Mouse (Mus musculus) bone marrow, adult 2 months (tissue): ENCODE data around the gene Arrdc1. TPM values are rescaled to one million over a fixed set of nuclear protein-coding genes. Genes with fewer than 3 reads are reported as not detected.

Experiments
- H3K27ac ChIP-seq: fragments of 200-500 bp; 2 replicates; pipeline ENCODE4 v1.5.1; 2012; ENCODE audit warnings: low read depth, mild to moderate bottlenecking, control low read depth, inconsistent platforms, low read length; ENCODE audit not compliant: control insufficient read depth, poor library complexity, insufficient read depth
- H3K4me1 ChIP-seq: fragments of 200-500 bp; 2 replicates; pipeline ENCODE4 v1.6.1; 2011; ENCODE audit warnings: low read length; ENCODE audit not compliant: control insufficient read depth, insufficient read depth
- H3K4me3 ChIP-seq: fragments of 200-500 bp; replicated peaks from 2 replicates; pipeline ENCODE3; 2011; ENCODE audit warnings: mild to moderate bottlenecking, low read depth, low read length, control low read depth; ENCODE audit not compliant: control insufficient read depth
- CTCF ChIP-seq: fragments of 200-500 bp; IDR thresholded peaks from 2 replicates; pipeline ENCODE4 v1.5.1; 2011; ENCODE audit warnings: low read length, control low read depth; ENCODE audit not compliant: control insufficient read depth, insufficient read depth
- POLR2A ChIP-seq: fragments of 200-500 bp; IDR thresholded peaks from 2 replicates; pipeline ENCODE4 v1.6.1; 2011; ENCODE audit warnings: low read depth, mild to moderate bottlenecking, control low read depth, low read length, borderline replicate concordance; ENCODE audit not compliant: control insufficient read depth
- WGBS: fragments of 180-500 bp; shearing (Covaris S2); methylation state at CpG from one replicate; pipeline ENCODE4 v1.1.7; 2018; 5-methylcytosine and 5-hydroxymethylcytosine counted together
- polyA plus RNA-seq: library from polyadenylated mRNA; stranded (reverse); fragments of >200 nt; gene quantifications from 2 replicates; pipeline ENCODE4 v1.2.4, GENCODE M21; 2011; ENCODE audit warnings: low replicate concordance; ENCODE audit not compliant: missing spikeins, insufficient read depth, insufficient read length

The Arrdc1 gene
- polyA plus RNA-seq, 1 experiment = 140 TPM

DNA sequence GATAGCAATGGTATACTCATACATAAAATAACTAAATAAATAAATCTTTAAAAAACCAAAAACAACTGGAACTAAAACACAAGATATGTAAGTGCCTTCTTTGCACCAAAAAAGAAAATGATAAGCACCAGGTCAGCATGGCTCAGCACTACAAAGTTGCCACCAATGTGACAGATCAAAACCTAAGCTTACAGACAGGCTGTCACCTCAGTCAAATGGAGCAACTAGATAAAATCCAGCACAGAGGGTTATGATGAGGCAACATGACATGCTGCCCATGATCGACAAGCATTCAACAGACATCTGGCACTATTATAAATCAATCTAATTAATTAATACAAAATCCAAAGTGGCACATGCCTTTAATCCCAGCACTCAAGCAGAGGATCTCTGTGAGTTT, 40.8 kb downstream of the Arrdc1 start:
- WGBS = 63% methylated on average over 1 of the region's 1 CpGs
- H3K4me3 ChIP-seq = no peak overlapping the region
- TF ChIP-seq CTCF = no peak
- TF ChIP-seq POLR2A = no peak
- no peak overlapping the region for H3K27ac ChIP-seq
- peaks cover 1% of the 10 kb centered on the region; the same call in 1 of the 2 replicates for H3K4me1 ChIP-seq

DNA sequence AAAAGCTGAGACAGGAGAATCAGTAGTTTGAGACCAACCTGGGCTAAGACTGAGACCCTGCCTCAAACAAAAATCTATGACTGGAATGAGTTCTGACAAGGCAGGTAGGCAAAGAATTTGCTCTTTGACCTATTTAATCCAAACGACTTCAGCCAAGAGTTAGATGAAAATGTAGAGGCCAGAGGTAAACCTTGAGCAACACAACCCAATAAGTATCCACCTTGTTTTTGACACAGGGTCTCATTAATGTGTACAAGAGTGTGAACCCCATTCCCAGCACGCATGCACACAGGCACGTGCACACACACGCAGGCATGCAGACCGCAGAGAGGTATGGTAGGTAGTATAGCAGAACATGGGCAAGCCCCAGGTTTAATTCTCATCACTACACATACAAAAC, 42.7 kb downstream of the Arrdc1 start:
- WGBS = 91% methylated on average over 5 of the region's 5 CpGs
- TF ChIP-seq POLR2A (no peak), CTCF (no peak)
- H3K4me1 ChIP-seq = peaks cover 1% of the 10 kb centered on the region; the same call in 1 of the 2 replicates
- H3K4me3 ChIP-seq = no peak overlapping the region
- H3K27ac ChIP-seq = no peak overlapping the region

DNA sequence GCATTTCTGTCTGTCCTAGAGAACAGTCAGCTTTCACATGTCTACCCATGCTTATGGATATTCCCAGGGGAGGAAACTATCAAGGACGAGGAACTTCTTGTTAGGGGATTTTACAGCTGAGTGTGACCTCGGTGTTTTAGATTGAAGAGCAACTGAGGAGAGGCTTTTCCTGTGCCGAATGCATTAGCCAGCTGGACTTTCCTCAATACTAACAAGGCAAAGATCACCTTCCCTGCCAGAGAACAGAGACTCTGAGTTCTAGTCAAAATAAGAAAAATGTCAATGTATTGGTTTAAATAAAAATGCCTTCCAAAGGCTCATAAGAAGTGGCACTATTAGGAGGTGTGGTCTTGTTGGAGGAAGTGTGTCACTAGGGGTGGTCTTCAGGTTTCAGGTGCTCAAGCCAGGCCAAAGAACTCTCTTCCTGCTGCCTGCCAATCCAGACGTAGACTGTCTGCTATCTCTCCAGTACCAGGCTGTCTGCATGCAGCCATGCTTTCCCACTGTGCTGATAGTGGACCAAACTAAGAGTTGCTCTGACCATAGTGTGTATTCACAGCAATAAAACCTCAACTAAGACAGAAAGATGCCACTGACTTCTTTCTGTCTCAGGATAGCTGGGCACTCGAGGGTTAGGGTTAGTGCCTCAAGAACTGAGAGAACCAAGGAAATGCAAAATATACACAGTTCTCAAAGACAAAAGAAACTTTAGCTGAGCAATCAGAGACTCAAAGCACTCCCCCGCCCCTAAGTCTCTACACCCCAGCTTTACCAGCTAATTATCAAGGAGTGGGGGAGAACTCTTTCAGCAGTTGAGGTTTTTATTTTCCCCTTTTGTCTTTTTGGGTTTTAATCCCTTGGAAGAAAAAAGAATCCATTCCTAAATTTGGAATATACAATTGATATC, 44.3 kb downstream of the Arrdc1 start:
- TF ChIP-seq CTCF (no peak), POLR2A (no peak)
- H3K4me1 ChIP-seq = peaks cover 1% of the 10 kb centered on the region; the same call in 1 of the 2 replicates
- H3K4me3 ChIP-seq = no peak overlapping the region
- WGBS = 72% methylated on average over 6 of the region's 6 CpGs
- no peak overlapping the region for H3K27ac ChIP-seq

DNA sequence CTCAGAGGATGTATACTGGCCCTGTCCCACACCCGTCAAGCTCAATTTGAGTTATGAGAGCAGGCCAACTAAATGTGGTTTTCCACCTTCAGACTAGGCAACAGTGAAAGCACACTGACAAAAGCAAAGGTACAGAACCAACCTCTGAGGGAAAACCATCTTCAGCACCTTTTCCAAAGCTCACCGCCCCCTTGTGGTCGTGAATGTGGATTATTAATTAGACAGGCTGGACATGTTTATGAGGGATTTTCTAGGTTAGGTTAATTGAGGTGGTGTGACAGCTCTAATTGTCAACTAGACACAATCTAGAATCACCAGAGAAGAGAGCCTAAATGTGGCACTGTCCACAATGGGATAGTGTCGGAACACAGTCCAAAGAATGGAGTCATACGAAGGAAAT, 46.2 kb downstream of the Arrdc1 start:
- no peak overlapping the region for H3K4me3 ChIP-seq
- TF ChIP-seq CTCF (peak; percentile 10; the same call in 1 of the 2 replicates), POLR2A (no peak)
- no peak overlapping the region for H3K27ac ChIP-seq
- peaks cover 1% of the 10 kb centered on the region; the same call in 1 of the 2 replicates for H3K4me1 ChIP-seq
- 76% methylated on average over 5 of the region's 5 CpGs for WGBS

DNA sequence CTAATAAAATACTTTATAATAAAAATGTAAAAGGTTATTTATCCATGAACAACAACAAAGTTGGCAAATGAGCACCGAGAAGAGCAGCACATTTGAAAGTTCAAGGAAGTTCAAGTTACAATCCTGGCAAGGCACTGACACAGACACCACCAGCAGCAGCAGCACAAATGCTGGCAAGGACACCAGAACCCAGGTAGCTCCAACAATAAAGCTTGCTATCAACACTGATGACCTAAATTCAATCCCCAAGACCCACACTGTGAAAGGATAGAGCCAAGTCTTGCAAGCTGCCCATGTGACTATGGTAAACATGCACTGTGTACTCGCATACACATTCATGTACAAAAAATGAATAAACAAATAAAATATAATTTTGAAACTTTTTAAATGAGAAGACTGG, 54.4 kb downstream of the Arrdc1 start:
- TF ChIP-seq POLR2A (no peak), CTCF (no peak)
- no peak overlapping the region for H3K27ac ChIP-seq
- H3K4me3 ChIP-seq = no peak overlapping the region
- 81% methylated on average over 2 of the region's 2 CpGs for WGBS
- H3K4me1 ChIP-seq = no peaks in the 10 kb centered on the region

Other genes starting within 250 kb of the Arrdc1 start
- 2.0 and 2.2 TPM in 2 replicates for gene Cacna1b, start 172.1 kb downstream of the Arrdc1 start, polyA plus RNA-seq
- 18.0 and 31.3 TPM in 2 replicates for gene Ehmt1, start 15.6 kb downstream of the Arrdc1 start, polyA plus RNA-seq
- gene Zmynd19, start 14.5 kb upstream of the Arrdc1 start, polyA plus RNA-seq = 13.1 and 15.4 TPM in 2 replicates
- 6.4 and 15.3 TPM in 2 replicates for gene Dph7, start 27.1 kb upstream of the Arrdc1 start, polyA plus RNA-seq
- gene Mrpl41, start 39.8 kb upstream of the Arrdc1 start, polyA plus RNA-seq = 46.5 and 61.1 TPM in 2 replicates
- gene Pnpla7, start 40.8 kb upstream of the Arrdc1 start, polyA plus RNA-seq = 45.6 and 71.4 TPM in 2 replicates
- gene Nsmf, start 119.1 kb upstream of the Arrdc1 start, polyA plus RNA-seq = 11.3 and 28.2 TPM in 2 replicates
- gene Entpd8, start 145.1 kb upstream of the Arrdc1 start, polyA plus RNA-seq = not detected in 2 replicates
- gene Noxa1, start 159.9 kb upstream of the Arrdc1 start, polyA plus RNA-seq = not detected in 2 replicates
- gene Nrarp, start 245.5 kb upstream of the Arrdc1 start, polyA plus RNA-seq = 1.7 and 2.6 TPM in 2 replicates